Mouse (Mus musculus) mesoderm, embryonic 11.5 days (tissue): ENCODE data around the gene Tex35.

Experiments
- DNase-seq: peaks from one replicate; pipeline ENCODE4 v3.0.0-alpha.2; 2012; ENCODE audit warnings: low read depth, low spot score

Tex35 gene

GRCm38 (mm10) chr1:157055288-157055831 lies 53.1 kb downstream of the Tex35 start:
- DNase-seq: no peak

- no peak for DNase-seq
Observed at GRCm38 (mm10) chr1:157054659-157055058, 53.8 kb downstream of the Tex35 start.

GRCm38 (mm10) chr1:157049886-157050285 lies 58.6 kb downstream of the Tex35 start:
- no peak for DNase-seq
